Mouse (Mus musculus): Measurements from ENCODE around the gene Pdcl3. TPM values are rescaled to one million over a fixed set of nuclear protein-coding genes. Genes with fewer than 3 reads are reported as not detected.
A peak's percentile ranks its signal among the peaks of the same experiment; 100 is the strongest.

Gene Pdcl3
- polyA plus RNA-seq, 1 experiment from 2014 or later = 139 TPM

- no peak for TF ChIP-seq CTCF (IDR thresholded peaks at IDR 0.05)
- TF ChIP-seq EP300 (IDR thresholded peaks at IDR 0.05) = no peak
- Histone ChIP-seq H3K9ac (replicated peaks; ENCODE audit: low read depth) (no peak overlapping the region), H3K4me3 (ENCODE audit: low read depth, low read length) (no peak overlapping the region), H3K36me3 (ENCODE audit: insufficient read depth, low read length) (no peaks in the 10 kb centered on the region), H3K4me2 (replicated peaks; ENCODE audit: low read depth, low read length) (no peak overlapping the region), H3K9me3 (ENCODE audit: low read length) (no peaks in the 10 kb centered on the region), H3K27me3 (replicated peaks; ENCODE audit: insufficient read depth, low read length) (no peaks in the 10 kb centered on the region), H3K27ac (ENCODE audit: low read length) (no peak overlapping the region), H3K4me1 (ENCODE audit: insufficient read depth, low read depth, low read length) (no peaks in the 10 kb centered on the region)
- WGBS = 85% methylated on average over 6 of the region's 6 CpGs
- ATAC-seq (no peak), DNase-seq (ENCODE audit: low spot score) (no peak)
Measured at GRCm38 (mm10) chr1:39013843-39014242, 28.4 kb downstream of the Pdcl3 start.

- no peak for ATAC-seq
Measured at GRCm38 (mm10) chr1:39015529-39015928, 30.1 kb downstream of the Pdcl3 start.

GRCm38 (mm10) chr1:39017871-39018270 is 32.5 kb downstream of the Pdcl3 start:
- DNase-seq (ENCODE audit: low spot score) = no peak
- Histone ChIP-seq H3K9me3 (ENCODE audit: low read length) (no peaks in the 10 kb centered on the region), H3K9ac (replicated peaks; ENCODE audit: low read depth) (no peak overlapping the region), H3K4me2 (replicated peaks; ENCODE audit: low read depth, low read length) (no peak overlapping the region), H3K27me3 (replicated peaks; ENCODE audit: insufficient read depth, low read length) (no peaks in the 10 kb centered on the region), H3K4me3 (ENCODE audit: low read depth, low read length) (no peak overlapping the region), H3K36me3 (ENCODE audit: insufficient read depth, low read length) (no peaks in the 10 kb centered on the region), H3K27ac (ENCODE audit: low read length) (no peak overlapping the region), H3K4me1 (ENCODE audit: insufficient read depth, low read depth, low read length) (no peaks in the 10 kb centered on the region)
- TF ChIP-seq EP300 (IDR thresholded peaks at IDR 0.05) = no peak
- TF ChIP-seq CTCF (IDR thresholded peaks at IDR 0.05) = no peak
- no peak for ATAC-seq
- WGBS = 63% methylated on average over 4 of the region's 4 CpGs

More at GRCm38 (mm10) chr1:39015529-39015928, 30.1 kb downstream of the Pdcl3 start:
- no peak for DNase-seq (ENCODE audit: low spot score)
- H3K4me1 ChIP-seq (ENCODE audit: insufficient read depth, low read depth, low read length) = no peaks in the 10 kb centered on the region
- no peak overlapping the region for H3K4me2 ChIP-seq (replicated peaks; ENCODE audit: low read depth, low read length)
- H3K9me3 ChIP-seq (ENCODE audit: low read length) = no peaks in the 10 kb centered on the region
- no peak overlapping the region for H3K9ac ChIP-seq (replicated peaks; ENCODE audit: low read depth)
- H3K4me3 ChIP-seq (ENCODE audit: low read depth, low read length) = no peak overlapping the region
- no peak overlapping the region for H3K27ac ChIP-seq (ENCODE audit: low read length)
- H3K27me3 ChIP-seq (replicated peaks; ENCODE audit: insufficient read depth, low read length) = no peaks in the 10 kb centered on the region
- no peak for TF ChIP-seq EP300 (IDR thresholded peaks at IDR 0.05)
- TF ChIP-seq CTCF (IDR thresholded peaks at IDR 0.05) = no peak
- no peaks in the 10 kb centered on the region for H3K36me3 ChIP-seq (ENCODE audit: insufficient read depth, low read length)
- 69% methylated on average over 10 of the region's 10 CpGs for WGBS

- Histone ChIP-seq H3K9ac (replicated peaks; ENCODE audit: low read depth) (no peak overlapping the region), H3K4me3 (ENCODE audit: low read depth, low read length) (no peak overlapping the region), H3K27ac (ENCODE audit: low read length) (no peak overlapping the region), H3K9me3 (ENCODE audit: low read length) (no peaks in the 10 kb centered on the region), H3K4me1 (ENCODE audit: insufficient read depth, low read depth, low read length) (no peaks in the 10 kb centered on the region), H3K36me3 (ENCODE audit: insufficient read depth, low read length) (no peaks in the 10 kb centered on the region), H3K27me3 (replicated peaks; ENCODE audit: insufficient read depth, low read length) (no peaks in the 10 kb centered on the region), H3K4me2 (replicated peaks; ENCODE audit: low read depth, low read length) (no peak overlapping the region)
- 39% methylated on average over 7 of the region's 7 CpGs for WGBS
- ATAC-seq (no peak), DNase-seq (ENCODE audit: low spot score) (peak; percentile 39)
- TF ChIP-seq EP300 (IDR thresholded peaks at IDR 0.05) (no peak), CTCF (IDR thresholded peaks at IDR 0.05) (no peak)
Measured at GRCm38 (mm10) chr1:39025142-39025541, 39.7 kb downstream of the Pdcl3 start.

GRCm38 (mm10) chr1:39025840-39026239 is 40.4 kb downstream of the Pdcl3 start:
- Histone ChIP-seq H3K4me3 (ENCODE audit: low read depth, low read length) (no peak overlapping the region), H3K9ac (replicated peaks; ENCODE audit: low read depth) (no peak overlapping the region), H3K4me2 (replicated peaks; ENCODE audit: low read depth, low read length) (no peak overlapping the region), H3K36me3 (ENCODE audit: insufficient read depth, low read length) (no peaks in the 10 kb centered on the region), H3K27me3 (replicated peaks; ENCODE audit: insufficient read depth, low read length) (no peaks in the 10 kb centered on the region), H3K9me3 (ENCODE audit: low read length) (no peaks in the 10 kb centered on the region), H3K4me1 (ENCODE audit: insufficient read depth, low read depth, low read length) (no peaks in the 10 kb centered on the region), H3K27ac (ENCODE audit: low read length) (no peak overlapping the region)
- TF ChIP-seq EP300 (IDR thresholded peaks at IDR 0.05) (no peak), CTCF (IDR thresholded peaks at IDR 0.05) (no peak)
- no peak for ATAC-seq
- DNase-seq (ENCODE audit: low spot score) = no peak
- WGBS = 80% methylated on average over 1 of the region's 1 CpGs

- Histone ChIP-seq H3K4me3 (ENCODE audit: low read depth, low read length) (no peak overlapping the region), H3K9me3 (ENCODE audit: low read length) (no peaks in the 10 kb centered on the region), H3K36me3 (ENCODE audit: insufficient read depth, low read length) (no peaks in the 10 kb centered on the region), H3K27me3 (replicated peaks; ENCODE audit: insufficient read depth, low read length) (no peaks in the 10 kb centered on the region), H3K4me1 (ENCODE audit: insufficient read depth, low read depth, low read length) (no peaks in the 10 kb centered on the region), H3K27ac (ENCODE audit: low read length) (no peak overlapping the region), H3K9ac (replicated peaks; ENCODE audit: low read depth) (no peak overlapping the region), H3K4me2 (replicated peaks; ENCODE audit: low read depth, low read length) (no peak overlapping the region)
- no peak for ATAC-seq
- TF ChIP-seq EP300 (IDR thresholded peaks at IDR 0.05) (no peak), CTCF (IDR thresholded peaks at IDR 0.05) (no peak)
- WGBS = 52% methylated on average over 7 of the region's 7 CpGs
- DNase-seq (ENCODE audit: low spot score) = peak; percentile 21
Measured at GRCm38 (mm10) chr1:39029176-39029575, 43.8 kb downstream of the Pdcl3 start.

- Histone ChIP-seq H3K27me3 (replicated peaks; ENCODE audit: insufficient read depth, low read length) (no peaks in the 10 kb centered on the region), H3K4me2 (replicated peaks; ENCODE audit: low read depth, low read length) (peak overlapping the region; percentile 43), H3K9me3 (ENCODE audit: low read length) (no peaks in the 10 kb centered on the region), H3K9ac (replicated peaks; ENCODE audit: low read depth) (no peak overlapping the region), H3K4me1 (ENCODE audit: insufficient read depth, low read depth, low read length) (no peaks in the 10 kb centered on the region), H3K27ac (ENCODE audit: low read length) (no peak overlapping the region), H3K36me3 (ENCODE audit: insufficient read depth, low read length) (no peaks in the 10 kb centered on the region), H3K4me3 (ENCODE audit: low read depth, low read length) (no peak overlapping the region)
- 8% methylated on average over 7 of the region's 7 CpGs for WGBS
- ATAC-seq (no peak), DNase-seq (ENCODE audit: low spot score) (no peak)
- TF ChIP-seq EP300 (IDR thresholded peaks at IDR 0.05) = no peak
- no peak for TF ChIP-seq CTCF (IDR thresholded peaks at IDR 0.05)
Measured at GRCm38 (mm10) chr1:39030108-39030507, 44.7 kb downstream of the Pdcl3 start.

Data from lung, postnatal 0 days (tissue).